Mouse (Mus musculus) megakaryocyte progenitor cell, adult 5-6 weeks (primary cell): ENCODE data around the gene Mroh3. TPM values are rescaled to one million over a fixed set of nuclear protein-coding genes. Genes with fewer than 3 reads are reported as not detected.
A peak's percentile ranks its signal among the peaks of the same experiment; 100 is the strongest.

Experiments
- ATAC-seq: replicated peaks from 2 replicates; pipeline ENCODE4 v1.8.0; 2016; ENCODE audit warnings: mild to moderate bottlenecking, moderate TSS enrichment, inconsistent platforms; ENCODE audit not compliant: poor library complexity
- total RNA-seq, 2 experiments: library from RNA; stranded (forward) in 1 of 2; stranded (reverse) in 1 of 2; fragments of 157-497, 149-512 nt in 1 of 2; fragments of 200-1000 nt in 1 of 2; gene quantifications; 2 replicates each; pipeline versions ENCODE4 v1.2.3 to v1.2.4; 2015 to 2017

Mroh3 gene
- total RNA-seq, 2 experiments from 2014 or later: not detected

- ATAC-seq: no peak
Observed at GRCm38 (mm10) chr1:136229040-136229373, 16.4 kb upstream of the Mroh3 start.

DNA sequence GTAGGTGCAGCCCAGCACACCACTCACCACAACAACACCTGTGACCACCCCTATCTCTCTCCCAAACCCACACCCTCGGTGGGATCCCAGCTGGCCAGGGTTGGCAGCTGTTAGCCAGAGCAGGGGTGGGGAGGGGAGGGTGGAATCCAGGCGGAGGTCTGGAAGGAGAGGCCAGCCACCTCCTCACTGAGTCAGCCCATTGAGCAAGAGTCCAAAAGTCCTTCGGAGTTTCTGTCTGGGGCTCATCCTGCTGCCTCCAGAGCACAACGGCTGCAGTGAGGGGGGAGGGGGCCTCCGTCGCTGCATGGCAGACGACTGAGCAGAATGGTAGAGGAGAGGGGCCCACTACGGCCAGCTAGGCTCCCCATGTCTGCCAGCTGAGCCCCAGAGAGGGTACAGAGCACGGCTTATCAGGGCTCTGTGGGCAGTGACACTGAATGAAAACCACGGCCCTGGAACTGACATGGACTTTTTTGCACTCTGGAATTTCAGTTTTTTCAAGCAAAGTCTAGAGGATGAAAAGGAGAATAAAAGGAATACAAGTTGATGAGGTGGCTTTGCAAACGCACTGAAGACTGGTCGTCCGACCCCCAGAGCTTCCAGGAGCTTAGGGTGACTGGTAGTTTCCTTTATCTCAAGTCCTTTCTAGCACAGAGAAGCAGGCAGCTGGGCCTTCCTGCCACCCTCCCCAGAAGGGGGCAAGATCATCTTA lies 15.9 kb upstream of the Mroh3 start:
- ATAC-seq: peak; percentile 45; the same call in 1 of the 2 replicates

DNA sequence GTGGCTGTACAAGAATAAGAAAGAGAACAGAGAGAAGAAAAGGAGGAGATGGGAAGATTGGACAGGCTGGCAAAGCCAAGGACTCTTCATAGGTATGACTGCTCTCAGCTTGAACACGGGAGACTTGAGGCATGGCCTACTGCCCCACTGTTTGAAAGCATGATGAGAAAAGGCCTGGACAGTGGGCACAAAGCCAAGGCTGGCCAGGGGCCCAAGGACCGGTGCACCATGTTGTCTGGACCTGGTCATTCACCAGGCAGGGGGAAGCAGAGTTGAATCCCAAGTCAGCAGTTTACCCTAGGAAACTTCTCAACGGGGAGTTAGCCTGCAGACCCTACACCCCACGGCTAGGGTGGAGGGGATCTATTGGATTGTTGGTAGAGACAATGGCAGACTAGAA lies 15.2 kb upstream of the Mroh3 start:
- ATAC-seq: no peak

GRCm38 (mm10) chr1:136226626-136227025 lies 14.0 kb upstream of the Mroh3 start:
- no peak for ATAC-seq

DNA sequence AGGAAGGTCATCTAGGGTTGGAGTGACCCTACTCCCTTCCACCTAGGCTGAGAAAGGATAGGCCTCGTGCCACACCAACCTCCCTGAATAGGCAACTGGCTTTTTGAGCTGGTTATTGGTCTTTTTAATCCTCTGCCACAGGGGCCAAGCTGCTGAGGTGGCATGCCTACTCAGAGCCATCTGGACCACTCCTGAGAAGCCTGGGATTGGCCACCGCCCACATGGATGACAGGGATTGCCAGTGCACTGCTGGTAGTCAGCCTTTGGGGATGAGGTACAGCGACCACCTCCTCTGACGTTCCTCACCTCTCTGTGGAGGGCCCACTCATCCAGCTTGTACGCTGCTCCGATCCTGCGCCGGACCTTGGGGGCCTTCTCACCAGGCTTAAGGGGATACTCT lies 13.2 kb upstream of the Mroh3 start:
- ATAC-seq: no peak

GRCm38 (mm10) chr1:136223758-136224342 lies 11.2 kb upstream of the Mroh3 start:
- no peak for ATAC-seq

DNA sequence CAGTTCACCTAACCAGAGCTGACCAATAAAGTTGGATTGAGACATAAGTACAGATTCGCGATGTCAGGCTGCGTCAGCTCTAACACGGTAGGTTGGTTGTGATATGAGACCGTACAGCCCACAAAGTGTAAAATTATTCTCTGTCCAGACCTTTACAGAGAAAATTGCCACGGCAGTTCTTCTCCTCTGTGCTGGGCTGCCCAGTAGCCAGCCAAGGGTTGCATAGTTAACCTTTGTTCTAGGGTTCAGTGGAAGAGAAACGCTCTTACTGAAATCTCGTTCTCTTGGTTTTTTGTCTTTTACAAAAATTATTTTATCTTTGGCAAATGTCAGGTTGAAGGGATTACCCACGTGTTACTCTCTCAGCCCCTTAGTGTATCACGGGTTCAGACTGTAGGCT lies 9.8 kb upstream of the Mroh3 start:
- no peak for ATAC-seq

DNA sequence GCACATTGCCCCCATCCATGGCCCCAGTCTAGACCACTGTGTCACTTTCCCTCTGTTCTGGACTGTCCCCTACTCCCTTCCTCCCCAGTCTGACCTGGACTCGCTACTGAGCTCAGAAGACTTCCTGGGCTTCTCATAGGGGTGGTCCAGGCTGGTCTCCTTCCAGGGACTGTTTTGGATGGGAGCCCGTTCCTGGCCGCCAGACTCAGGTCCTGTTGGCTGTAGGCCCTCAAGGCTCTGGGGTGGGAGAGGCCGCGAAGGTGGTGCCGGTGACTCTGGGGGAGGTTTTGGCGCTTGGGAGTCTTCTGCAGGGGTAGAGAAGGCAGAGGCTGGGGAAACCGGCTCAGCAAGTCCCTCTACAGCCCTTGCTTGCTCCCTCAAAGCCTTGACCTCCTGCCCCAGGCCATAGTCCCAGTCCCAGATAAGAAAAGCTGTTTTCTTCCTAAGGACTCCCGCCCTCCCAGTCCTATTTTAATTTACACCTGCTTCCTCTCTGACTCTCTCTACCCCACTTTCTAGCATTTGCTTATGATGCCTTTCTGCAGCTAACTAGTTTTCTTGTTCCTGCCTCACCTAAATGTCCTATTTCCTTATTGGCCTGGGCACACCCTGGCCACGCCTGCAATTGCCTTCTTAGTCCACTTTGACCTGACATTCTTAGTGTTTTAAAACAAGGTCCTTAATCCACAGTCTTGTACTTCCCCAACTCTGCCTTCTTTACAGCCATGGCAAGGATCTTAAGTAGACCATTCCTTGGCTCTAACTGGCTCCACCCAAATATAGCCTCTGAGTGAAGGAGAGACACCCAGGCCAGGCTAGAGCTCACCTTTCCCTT lies 7.6 kb upstream of the Mroh3 start:
- no peak for ATAC-seq

GRCm38 (mm10) chr1:136214304-136214703 lies 1.7 kb upstream of the Mroh3 start:
- ATAC-seq: no peak

- ATAC-seq: no peak
Observed at GRCm38 (mm10) chr1:136190033-136190432, 22.6 kb downstream of the Mroh3 start.

DNA sequence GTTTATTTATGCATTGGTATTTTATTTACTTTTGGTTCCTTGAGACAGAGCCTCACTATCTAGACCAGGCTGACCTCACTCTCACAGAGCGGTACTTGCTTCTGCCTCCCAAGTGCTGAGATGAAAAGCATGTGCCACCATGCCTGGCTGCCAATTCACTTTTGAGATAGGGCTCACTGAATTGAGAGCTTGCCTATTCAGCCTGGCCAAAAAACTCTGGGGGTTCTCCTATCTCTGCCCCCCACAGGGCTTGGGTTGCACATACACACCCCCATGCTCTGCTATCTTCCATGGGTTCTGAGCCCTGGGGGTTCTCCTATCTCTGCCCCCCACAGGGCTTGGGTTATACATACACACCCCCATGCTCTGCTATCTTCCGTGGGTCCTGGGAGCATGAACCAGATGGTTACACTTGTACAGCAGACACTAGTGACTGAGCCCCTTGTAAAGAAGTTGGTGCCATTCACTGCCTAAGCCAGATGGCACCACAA lies 33.1 kb downstream of the Mroh3 start:
- peak; percentile 76 for ATAC-seq

DNA sequence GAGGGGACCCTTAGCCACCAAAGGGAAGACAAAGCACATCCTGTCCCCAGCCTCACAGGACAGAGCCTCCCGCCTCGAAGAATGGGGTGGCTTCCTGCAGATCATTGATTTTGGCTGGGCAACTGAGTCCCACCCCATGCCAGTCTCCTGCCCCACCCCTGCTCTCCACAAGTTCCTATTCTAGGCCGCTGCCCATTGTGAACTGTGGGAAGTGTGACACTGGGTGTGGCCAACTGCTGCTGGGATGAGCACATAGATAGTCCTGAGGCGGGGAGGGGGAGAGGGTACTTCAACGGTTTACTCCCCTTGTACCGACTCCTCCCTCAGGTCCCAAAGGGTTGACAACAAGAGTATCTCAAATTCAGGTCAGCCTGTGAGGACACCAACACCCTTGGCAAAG lies 33.9 kb downstream of the Mroh3 start:
- ATAC-seq: peak; percentile 49

DNA sequence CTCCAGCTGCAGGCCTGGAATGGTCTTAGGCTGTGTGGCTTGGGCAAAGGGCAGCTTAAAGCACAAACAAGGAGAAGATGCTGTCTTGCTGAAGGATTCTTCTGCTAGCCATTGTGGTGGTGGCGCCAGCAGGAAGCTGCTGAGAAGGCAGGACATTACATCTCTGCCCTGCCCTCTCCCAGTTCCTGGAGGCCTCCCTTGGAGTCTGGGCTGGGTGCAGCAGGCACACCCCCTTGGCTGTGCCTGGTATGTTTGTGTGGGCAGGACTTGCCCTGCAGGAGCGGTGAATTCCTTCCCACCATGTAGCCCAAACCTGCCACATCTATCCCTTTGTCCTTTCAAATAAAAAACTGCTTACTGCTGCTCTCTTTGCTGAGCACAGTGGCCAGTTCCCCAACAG lies 35.5 kb downstream of the Mroh3 start:
- ATAC-seq: no peak

- peak; percentile 45 for ATAC-seq
Observed at GRCm38 (mm10) chr1:136175183-136175582, 37.4 kb downstream of the Mroh3 start.

DNA sequence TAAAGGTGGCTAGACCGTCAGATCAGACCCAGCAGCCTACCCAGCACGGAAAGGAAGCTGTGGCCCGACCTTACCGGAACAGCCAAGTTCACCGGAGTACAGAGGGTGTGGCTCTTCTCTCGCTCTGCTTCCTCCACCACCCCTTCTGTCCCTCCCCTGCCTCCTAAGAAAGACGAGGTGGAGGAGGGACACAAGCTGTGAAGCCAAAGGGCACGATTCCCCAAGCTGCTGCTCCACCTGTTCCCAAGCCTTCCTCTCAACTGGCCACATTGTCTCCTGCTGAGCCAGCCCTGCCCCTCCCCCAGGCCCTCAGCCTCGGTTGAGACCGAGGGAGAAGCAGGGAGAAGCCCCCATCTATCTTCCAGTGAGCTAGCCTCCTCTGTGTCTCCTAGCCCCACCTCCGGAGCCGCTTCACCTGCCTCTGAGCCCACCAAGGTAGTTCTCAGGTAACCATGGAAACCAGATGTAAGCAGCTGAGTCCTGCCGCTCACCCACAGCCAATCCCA lies 38.5 kb downstream of the Mroh3 start:
- peak; percentile 56 for ATAC-seq

DNA sequence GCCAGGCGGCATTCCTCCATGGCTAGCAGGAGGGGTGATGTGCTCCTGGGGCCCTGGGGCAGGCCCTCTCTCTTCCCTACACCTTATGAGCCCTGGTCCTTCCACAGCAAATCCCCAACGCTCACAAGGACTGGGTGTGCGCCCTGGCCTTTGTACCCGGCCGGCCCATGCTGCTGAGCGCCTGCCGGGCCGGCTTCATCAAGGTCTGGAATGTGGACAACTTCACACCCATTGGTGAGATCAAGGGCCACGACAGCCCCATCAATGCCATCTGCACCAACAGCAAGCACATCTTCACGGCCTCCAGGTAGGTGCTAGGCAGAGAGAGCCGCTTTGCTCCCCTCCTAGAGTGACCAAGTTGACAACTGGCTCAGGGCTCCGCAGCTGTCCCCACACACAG lies 39.9 kb downstream of the Mroh3 start:
- ATAC-seq: no peak

DNA sequence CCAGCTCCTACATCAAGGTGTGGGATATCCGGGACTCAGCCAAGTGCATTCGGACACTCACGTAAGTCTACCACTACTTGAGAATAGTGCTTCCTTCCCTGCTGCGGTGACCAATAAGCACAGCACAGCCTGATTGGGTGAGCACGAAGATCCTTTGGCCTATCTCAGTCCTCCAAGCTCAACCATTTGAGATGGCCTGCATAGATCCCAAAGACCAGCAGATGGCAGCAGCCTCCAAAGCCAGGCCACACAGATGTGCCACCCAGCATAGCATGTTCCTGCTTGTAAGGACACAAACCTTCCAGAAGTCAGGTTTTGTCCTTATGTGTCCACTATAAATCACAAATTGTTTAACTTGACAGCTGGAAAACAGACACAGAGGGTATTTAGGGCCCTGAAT lies 42.5 kb downstream of the Mroh3 start:
- ATAC-seq: peak; percentile 88

DNA sequence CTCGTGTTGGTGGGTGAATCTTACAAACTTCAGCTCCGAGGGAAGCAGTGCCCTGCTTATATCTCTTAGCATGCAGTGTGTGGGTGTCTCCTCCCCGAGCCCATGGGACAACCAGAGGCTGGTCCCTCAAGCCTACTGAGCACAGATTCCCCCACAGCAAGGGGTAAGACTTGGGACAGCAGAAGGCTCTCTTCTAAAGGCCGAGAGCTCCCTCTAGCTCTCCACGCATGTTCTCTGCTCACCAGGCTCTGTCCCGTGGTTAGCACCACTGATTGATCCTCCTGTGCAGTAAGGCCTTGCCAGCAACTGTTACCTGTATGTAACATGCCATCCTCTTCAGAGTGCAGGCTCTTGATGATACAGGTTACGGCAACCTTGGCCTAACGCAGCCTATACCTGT lies 45.0 kb downstream of the Mroh3 start:
- no peak for ATAC-seq

DNA sequence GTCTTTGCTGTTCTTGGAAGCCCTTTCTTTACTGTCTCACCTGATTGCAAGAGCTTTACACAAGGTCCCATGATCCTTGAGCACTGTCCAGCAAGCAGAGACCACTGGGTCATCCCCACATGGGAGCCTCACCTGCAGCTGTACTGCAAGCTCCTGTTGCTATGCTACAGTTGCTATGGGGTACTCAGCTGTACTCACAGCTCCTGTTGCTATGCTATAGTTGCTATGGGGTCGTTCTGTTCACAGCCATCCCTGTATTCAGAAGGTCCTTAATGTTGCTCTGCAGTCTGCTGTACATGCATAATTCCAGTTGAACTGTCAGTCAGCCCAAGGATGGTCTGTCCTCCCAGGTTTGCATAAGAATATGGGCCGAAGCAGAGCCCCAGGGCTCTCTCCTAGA lies 47.2 kb downstream of the Mroh3 start:
- ATAC-seq: no peak

- no peak for ATAC-seq
Observed at GRCm38 (mm10) chr1:136161333-136161921, 51.2 kb downstream of the Mroh3 start.

DNA sequence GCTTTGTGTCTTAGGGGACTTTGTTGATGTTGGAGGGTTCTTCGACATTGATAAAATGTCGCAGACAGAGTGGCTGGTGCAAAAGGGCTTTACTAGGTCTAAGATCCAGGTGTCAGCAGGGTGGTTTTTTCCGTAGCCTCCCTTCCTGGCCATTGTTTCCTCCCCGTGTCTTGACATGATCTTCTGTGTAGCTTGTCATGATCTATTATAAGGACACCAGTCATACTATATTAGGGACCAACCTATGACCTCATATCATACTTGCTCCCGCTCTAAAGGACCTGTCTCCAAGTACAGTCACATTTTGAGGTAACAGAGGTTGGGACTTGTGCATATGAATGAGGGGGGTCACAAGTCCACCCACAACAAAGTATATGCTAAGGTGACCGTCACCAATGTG lies 51.7 kb downstream of the Mroh3 start:
- no peak for ATAC-seq
